Mouse (Mus musculus): Measurements from ENCODE around the gene Thada. TPM values are rescaled to one million over a fixed set of nuclear protein-coding genes. Genes with fewer than 3 reads are reported as not detected.

The Thada gene
- polyA plus RNA-seq, 1 experiment from 2014 or later, result 15.8 TPM

- under 1% methylated on average over 79 of the region's 80 CpGs for WGBS
- no peak for ATAC-seq (ENCODE audit: low FRiP score, low TSS enrichment)
These were observed 279.4 kb downstream of the Thada start for GRCm38 (mm10) chr17:84186451-84187202.

GRCm38 (mm10) chr17:84185581-84186450 lies 280.2 kb downstream of the Thada start:
- peak overlapping the region; percentile 85 for H3K4me2 ChIP-seq (replicated peaks; ENCODE audit: low read depth, low read length)
- H3K9ac ChIP-seq (ENCODE audit: low read depth, low read length), result peak overlapping the region; percentile 98
- peak overlapping the region; percentile 72 for H3K4me3 ChIP-seq (ENCODE audit: low read length)
- peaks cover 24% of the 10 kb centered on the region for H3K36me3 ChIP-seq (ENCODE audit: control insufficient read depth, insufficient read depth, low read length)
- under 1% methylated on average over 85 of the region's 108 CpGs for WGBS
- peaks cover 45% of the 10 kb centered on the region for H3K4me1 ChIP-seq (ENCODE audit: control insufficient read depth, insufficient read depth, low read length)
- no peaks in the 10 kb centered on the region for H3K27me3 ChIP-seq (ENCODE audit: control insufficient read depth, insufficient read depth, low read length)
- no peaks in the 10 kb centered on the region for H3K9me3 ChIP-seq (ENCODE audit: control insufficient read depth, low read length)
- ATAC-seq (ENCODE audit: low FRiP score, low TSS enrichment), result no peak
- peak overlapping the region; percentile 98 for H3K27ac ChIP-seq (ENCODE audit: low read depth, low read length)

More at GRCm38 (mm10) chr17:84186451-84187202, 279.4 kb downstream of the Thada start:
- Histone ChIP-seq H3K4me2 (replicated peaks; ENCODE audit: low read depth, low read length) (peak overlapping the region; percentile 85), H3K9ac (ENCODE audit: low read depth, low read length) (peak overlapping the region; percentile 98), H3K27ac (ENCODE audit: low read depth, low read length) (peak overlapping the region; percentile 98), H3K9me3 (ENCODE audit: control insufficient read depth, low read length) (no peaks in the 10 kb centered on the region), H3K4me3 (ENCODE audit: low read length) (peak overlapping the region; percentile 72), H3K36me3 (ENCODE audit: control insufficient read depth, insufficient read depth, low read length) (peaks cover 26% of the 10 kb centered on the region), H3K4me1 (ENCODE audit: control insufficient read depth, insufficient read depth, low read length) (peaks cover 37% of the 10 kb centered on the region), H3K27me3 (ENCODE audit: control insufficient read depth, insufficient read depth, low read length) (no peaks in the 10 kb centered on the region)

DNA sequence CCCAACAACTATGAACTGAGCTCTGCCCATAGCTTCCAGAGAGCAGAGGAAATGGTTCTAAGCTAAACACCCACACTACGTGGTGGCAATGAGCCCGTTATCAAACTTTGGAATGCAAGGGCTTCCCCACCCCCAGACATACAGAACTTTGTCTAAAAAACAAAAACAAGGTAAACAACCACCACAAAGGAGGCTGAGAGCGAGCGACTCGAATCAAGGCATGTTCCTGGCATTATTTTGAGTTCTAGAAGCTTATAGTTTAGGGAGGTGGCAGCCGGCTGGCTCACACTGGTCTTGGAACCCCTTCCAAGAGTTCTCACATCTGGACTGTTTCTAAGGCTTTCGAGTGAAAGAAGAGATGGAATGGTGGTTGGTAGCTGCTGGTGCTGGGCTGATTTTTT lies 281.0 kb downstream of the Thada start:
- ATAC-seq (ENCODE audit: low FRiP score, low TSS enrichment), result no peak
- no peaks in the 10 kb centered on the region for H3K9me3 ChIP-seq (ENCODE audit: control insufficient read depth, low read length)
- H3K36me3 ChIP-seq (ENCODE audit: control insufficient read depth, insufficient read depth, low read length), result peaks cover 21% of the 10 kb centered on the region
- peak overlapping the region; percentile 98 for H3K27ac ChIP-seq (ENCODE audit: low read depth, low read length)
- 1% methylated on average over 7 of the region's 7 CpGs for WGBS
- H3K27me3 ChIP-seq (ENCODE audit: control insufficient read depth, insufficient read depth, low read length), result no peaks in the 10 kb centered on the region
- H3K4me1 ChIP-seq (ENCODE audit: control insufficient read depth, insufficient read depth, low read length), result peaks cover 47% of the 10 kb centered on the region
- peak overlapping the region; percentile 85 for H3K4me2 ChIP-seq (replicated peaks; ENCODE audit: low read depth, low read length)
- peak overlapping the region; percentile 72 for H3K4me3 ChIP-seq (ENCODE audit: low read length)
- peak overlapping the region; percentile 98 for H3K9ac ChIP-seq (ENCODE audit: low read depth, low read length)

GRCm38 (mm10) chr17:84183291-84183781 lies 282.7 kb downstream of the Thada start:
- Histone ChIP-seq H3K4me3 (ENCODE audit: low read length) (peak overlapping the region; percentile 30), H3K4me1 (ENCODE audit: control insufficient read depth, insufficient read depth, low read length) (peaks cover 32% of the 10 kb centered on the region), H3K9me3 (ENCODE audit: control insufficient read depth, low read length) (no peaks in the 10 kb centered on the region), H3K27me3 (ENCODE audit: control insufficient read depth, insufficient read depth, low read length) (no peaks in the 10 kb centered on the region), H3K4me2 (replicated peaks; ENCODE audit: low read depth, low read length) (peak overlapping the region; percentile 28), H3K27ac (ENCODE audit: low read depth, low read length) (peak overlapping the region; percentile 85; the same call in 1 of the 2 replicates), H3K9ac (ENCODE audit: low read depth, low read length) (peak overlapping the region; percentile 14), H3K36me3 (ENCODE audit: control insufficient read depth, insufficient read depth, low read length) (peaks cover 19% of the 10 kb centered on the region)
- WGBS, result 2% methylated on average over 12 of the region's 12 CpGs
- ATAC-seq (ENCODE audit: low FRiP score, low TSS enrichment), result peak; percentile 26; the same call in 1 of the 2 replicates

DNA sequence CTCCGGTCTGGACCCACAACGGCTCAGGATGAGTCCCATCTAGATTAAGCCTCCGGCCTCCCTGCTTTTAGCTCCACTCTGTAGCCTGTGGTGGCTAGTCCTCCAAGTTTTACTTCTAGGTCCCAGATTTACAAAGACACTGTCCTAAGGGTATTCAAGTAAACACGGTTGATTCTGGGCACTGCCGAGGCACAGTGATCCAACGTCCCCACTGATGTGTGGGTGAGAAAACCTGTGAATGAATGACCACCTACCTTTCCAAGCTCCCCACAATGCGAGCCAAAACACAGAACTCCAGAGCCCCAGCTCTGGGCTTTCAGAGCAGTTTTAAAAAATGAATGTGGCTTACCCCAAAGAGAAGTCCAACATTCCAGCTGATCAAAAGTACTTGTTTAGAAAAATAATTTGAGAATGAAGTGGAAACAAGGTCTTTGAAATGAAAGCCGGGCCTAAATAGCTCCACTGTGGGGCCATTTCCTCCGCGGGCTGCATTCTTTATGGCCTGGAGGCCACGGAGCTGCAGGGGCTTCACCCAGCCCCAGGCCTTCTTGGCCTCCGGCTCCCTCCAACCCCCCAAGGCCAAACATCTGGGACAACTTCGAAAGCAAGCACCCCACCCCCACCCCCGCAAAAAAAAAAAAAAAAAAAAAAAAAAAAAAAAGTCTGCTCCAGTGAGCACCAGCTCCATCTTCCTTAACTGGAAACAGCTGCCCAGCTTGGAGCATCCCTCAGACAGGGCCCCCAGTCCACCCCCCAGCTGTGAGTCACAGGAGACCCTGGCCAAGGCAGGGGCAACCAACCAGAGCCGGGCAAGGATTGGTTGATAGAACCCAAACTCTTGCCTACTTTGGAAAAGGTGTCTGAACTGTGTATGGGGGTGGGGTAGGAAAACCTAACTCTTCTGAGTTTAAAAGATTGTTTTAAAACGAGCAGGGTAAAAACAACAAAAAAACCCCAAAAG lies 283.4 kb downstream of the Thada start:
- Histone ChIP-seq H3K4me3 (ENCODE audit: low read length) (peak overlapping the region; percentile 30; the same call in 1 of the 2 replicates), H3K4me2 (replicated peaks; ENCODE audit: low read depth, low read length) (peak overlapping the region; percentile 28), H3K9ac (ENCODE audit: low read depth, low read length) (peak overlapping the region; percentile 14; the same call in 1 of the 2 replicates), H3K27ac (ENCODE audit: low read depth, low read length) (peak overlapping the region; percentile 85), H3K36me3 (ENCODE audit: control insufficient read depth, insufficient read depth, low read length) (peaks cover 19% of the 10 kb centered on the region), H3K27me3 (ENCODE audit: control insufficient read depth, insufficient read depth, low read length) (no peaks in the 10 kb centered on the region), H3K9me3 (ENCODE audit: control insufficient read depth, low read length) (no peaks in the 10 kb centered on the region), H3K4me1 (ENCODE audit: control insufficient read depth, insufficient read depth, low read length) (peaks cover 32% of the 10 kb centered on the region)
- 22% methylated on average over 16 of the region's 16 CpGs for WGBS
- ATAC-seq (ENCODE audit: low FRiP score, low TSS enrichment), result no peak

GRCm38 (mm10) chr17:84181502-84182310 lies 284.3 kb downstream of the Thada start:
- Histone ChIP-seq H3K4me2 (replicated peaks; ENCODE audit: low read depth, low read length) (no peak overlapping the region), H3K9me3 (ENCODE audit: control insufficient read depth, low read length) (no peaks in the 10 kb centered on the region), H3K36me3 (ENCODE audit: control insufficient read depth, insufficient read depth, low read length) (peaks cover 19% of the 10 kb centered on the region), H3K4me3 (ENCODE audit: low read length) (no peak overlapping the region), H3K27ac (ENCODE audit: low read depth, low read length) (peak overlapping the region; percentile 85), H3K27me3 (ENCODE audit: control insufficient read depth, insufficient read depth, low read length) (no peaks in the 10 kb centered on the region), H3K9ac (ENCODE audit: low read depth, low read length) (no peak overlapping the region; the same call in 1 of the 2 replicates), H3K4me1 (ENCODE audit: control insufficient read depth, insufficient read depth, low read length) (peaks cover 37% of the 10 kb centered on the region)
- no peak for ATAC-seq (ENCODE audit: low FRiP score, low TSS enrichment)
- 64% methylated on average over 18 of the region's 18 CpGs for WGBS

- H3K27me3 ChIP-seq (ENCODE audit: control insufficient read depth, insufficient read depth, low read length), result no peaks in the 10 kb centered on the region
- H3K4me1 ChIP-seq (ENCODE audit: control insufficient read depth, insufficient read depth, low read length), result peaks cover 37% of the 10 kb centered on the region
- H3K4me3 ChIP-seq (ENCODE audit: low read length), result no peak overlapping the region
- no peaks in the 10 kb centered on the region for H3K9me3 ChIP-seq (ENCODE audit: control insufficient read depth, low read length)
- no peak overlapping the region; the same call in 1 of the 2 replicates for H3K4me2 ChIP-seq (replicated peaks; ENCODE audit: low read depth, low read length)
- 36% methylated on average over 11 of the region's 11 CpGs for whole genome bisulfite sequencing
- ATAC-seq (ENCODE audit: low FRiP score, low TSS enrichment), result peak; percentile 32; the same call in 1 of the 2 replicates
- peak overlapping the region; percentile 28; the same call in 1 of the 2 replicates for H3K9ac ChIP-seq (ENCODE audit: low read depth, low read length)
- H3K27ac ChIP-seq (ENCODE audit: low read depth, low read length), result peak overlapping the region; percentile 85; the same call in 1 of the 2 replicates
- H3K36me3 ChIP-seq (ENCODE audit: control insufficient read depth, insufficient read depth, low read length), result peaks cover 11% of the 10 kb centered on the region
These were observed 285.1 kb downstream of the Thada start for GRCm38 (mm10) chr17:84180715-84181501.
